Mouse (Mus musculus): ENCODE results near the gene Mycbp. TPM values are rescaled to one million over a fixed set of nuclear protein-coding genes. Genes with fewer than 3 reads are reported as not detected.
A peak's percentile ranks its signal among the peaks of the same experiment; 100 is the strongest.

Mycbp gene
- polyA plus RNA-seq, 1 experiment from 2014 or later: 81.0 TPM

DNA sequence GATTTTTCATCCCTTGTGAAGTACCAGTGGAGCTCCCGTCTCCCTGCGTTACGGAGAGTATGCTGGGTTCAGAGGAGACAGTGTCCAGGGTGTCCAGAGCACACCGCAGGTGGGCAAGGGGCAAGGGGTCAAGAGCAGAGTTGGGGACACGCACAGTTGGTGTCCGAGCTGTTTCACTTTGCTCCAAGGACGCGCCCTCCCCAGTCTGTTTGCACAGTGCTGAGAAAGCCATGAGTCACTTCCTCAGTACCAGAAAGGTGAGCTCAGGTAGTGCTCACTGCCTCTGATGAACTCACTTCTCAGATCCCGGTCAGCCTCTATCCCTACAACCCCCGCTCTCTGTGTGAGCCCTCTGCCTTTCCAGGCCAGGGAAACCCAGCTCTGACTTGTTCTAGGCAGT, 45.0 kb downstream of the Mycbp start:
- Histone ChIP-seq H3K9ac (ENCODE audit: low read depth, low read length) (no peak overlapping the region), H3K36me3 (ENCODE audit: control insufficient read depth, insufficient read depth, low read length) (no peaks in the 10 kb centered on the region), H3K4me3 (ENCODE audit: low read depth, low read length) (no peak overlapping the region), H3K4me2 (ENCODE audit: low read depth, low read length) (no peak overlapping the region), H3K4me1 (ENCODE audit: control insufficient read depth, insufficient read depth, low read length) (no peaks in the 10 kb centered on the region), H3K27ac (replicated peaks; ENCODE audit: low read depth, low read length) (no peak overlapping the region), H3K27me3 (replicated peaks; ENCODE audit: control insufficient read depth, insufficient read depth, low read length) (no peaks in the 10 kb centered on the region; the same call in 1 of the 2 replicates), H3K9me3 (ENCODE audit: control insufficient read depth, low read length) (no peaks in the 10 kb centered on the region)
- ATAC-seq (ENCODE audit: low read depth): no peak
- 67% methylated on average over 10 of the region's 10 CpGs for WGBS
- DNase-seq (ENCODE audit: low spot score): no peak

DNA sequence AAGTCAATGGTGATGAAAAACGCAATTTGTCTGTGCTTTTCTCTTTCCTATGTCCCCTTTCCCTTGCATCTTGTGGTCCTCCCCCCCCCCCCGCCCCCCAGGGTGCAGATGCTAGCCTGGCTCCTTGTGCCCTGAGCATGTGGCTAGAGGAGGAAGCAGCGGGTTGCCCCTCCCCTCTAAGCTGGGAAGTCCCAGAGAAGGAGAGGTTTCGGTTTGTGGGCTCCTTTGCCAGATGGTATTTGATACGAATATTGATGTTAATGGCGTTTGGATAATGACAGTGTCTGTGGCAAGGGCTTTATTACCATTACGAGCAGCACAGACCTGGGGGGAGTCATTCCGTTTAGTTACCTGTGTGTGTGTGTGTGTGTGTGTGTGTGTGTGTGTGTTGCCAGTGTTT, 47.4 kb downstream of the Mycbp start:
- ATAC-seq (ENCODE audit: low read depth) (no peak), DNase-seq (ENCODE audit: low spot score) (no peak)
- 33% methylated on average over 7 of the region's 8 CpGs for WGBS
- Histone ChIP-seq H3K4me1 (ENCODE audit: control insufficient read depth, insufficient read depth, low read length) (no peaks in the 10 kb centered on the region), H3K9me3 (ENCODE audit: control insufficient read depth, low read length) (no peaks in the 10 kb centered on the region), H3K27me3 (replicated peaks; ENCODE audit: control insufficient read depth, insufficient read depth, low read length) (peaks cover 4% of the 10 kb centered on the region), H3K9ac (ENCODE audit: low read depth, low read length) (no peak overlapping the region), H3K4me3 (ENCODE audit: low read depth, low read length) (no peak overlapping the region), H3K36me3 (ENCODE audit: control insufficient read depth, insufficient read depth, low read length) (no peaks in the 10 kb centered on the region), H3K4me2 (ENCODE audit: low read depth, low read length) (no peak overlapping the region), H3K27ac (replicated peaks; ENCODE audit: low read depth, low read length) (no peak overlapping the region)

DNA sequence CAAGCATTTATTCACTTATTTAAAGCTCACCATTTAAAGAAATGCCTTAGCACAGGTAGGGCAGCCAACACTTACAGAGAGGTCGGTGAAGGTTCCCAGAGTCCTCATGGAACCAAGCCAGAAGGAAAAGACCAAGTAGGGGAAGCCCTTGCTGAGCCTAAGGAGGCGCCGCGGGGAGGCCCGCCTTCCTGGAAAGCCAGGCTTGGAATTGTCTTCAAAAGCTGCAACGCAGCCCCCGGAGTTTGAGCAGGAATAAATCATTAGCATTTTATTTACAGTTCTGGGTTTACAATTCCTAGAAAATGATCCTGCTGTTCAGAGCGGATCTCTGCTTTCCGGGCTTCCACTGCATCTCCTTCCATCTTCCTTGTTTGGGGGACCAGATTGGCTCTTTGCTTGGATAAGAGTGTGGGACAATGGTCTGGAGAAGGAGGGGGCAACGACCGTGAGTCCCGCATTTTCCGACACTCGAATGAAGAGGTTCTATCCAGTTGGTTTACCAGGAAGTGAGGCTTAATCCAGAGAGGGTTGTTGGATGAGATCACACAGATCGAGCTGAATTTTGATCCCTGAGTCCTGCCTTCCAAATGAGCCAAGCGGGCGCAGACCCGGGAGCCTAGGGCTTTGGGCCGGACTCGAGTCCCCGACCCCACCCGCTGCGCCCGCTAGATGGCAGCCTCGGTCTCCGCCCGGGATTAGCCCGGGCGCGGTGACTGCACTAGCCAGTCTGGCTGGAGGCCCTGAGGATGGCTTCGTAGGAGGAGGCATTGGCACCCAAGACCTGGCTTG, 52.3 kb downstream of the Mycbp start:
- no peaks in the 10 kb centered on the region for H3K36me3 ChIP-seq (ENCODE audit: control insufficient read depth, insufficient read depth, low read length)
- 6% methylated on average over 31 of the region's 31 CpGs for WGBS
- H3K27me3 ChIP-seq (replicated peaks; ENCODE audit: control insufficient read depth, insufficient read depth, low read length): peaks cover 8% of the 10 kb centered on the region; the same call in 1 of the 2 replicates
- no peaks in the 10 kb centered on the region for H3K9me3 ChIP-seq (ENCODE audit: control insufficient read depth, low read length)
- peak; percentile 81 for ATAC-seq (ENCODE audit: low read depth)
- no peak overlapping the region for H3K27ac ChIP-seq (replicated peaks; ENCODE audit: low read depth, low read length)
- H3K4me3 ChIP-seq (ENCODE audit: low read depth, low read length): peak overlapping the region; percentile 8; the same call in 1 of the 2 replicates
- H3K9ac ChIP-seq (ENCODE audit: low read depth, low read length): 0 out of 2 replicates have a peak overlapping the region, but pooled peaks have one; percentile 38
- DNase-seq (ENCODE audit: low spot score): peak; percentile 71
- H3K4me2 ChIP-seq (ENCODE audit: low read depth, low read length): peak overlapping the region; percentile 48
- H3K4me1 ChIP-seq (ENCODE audit: control insufficient read depth, insufficient read depth, low read length): no peaks in the 10 kb centered on the region

DNA sequence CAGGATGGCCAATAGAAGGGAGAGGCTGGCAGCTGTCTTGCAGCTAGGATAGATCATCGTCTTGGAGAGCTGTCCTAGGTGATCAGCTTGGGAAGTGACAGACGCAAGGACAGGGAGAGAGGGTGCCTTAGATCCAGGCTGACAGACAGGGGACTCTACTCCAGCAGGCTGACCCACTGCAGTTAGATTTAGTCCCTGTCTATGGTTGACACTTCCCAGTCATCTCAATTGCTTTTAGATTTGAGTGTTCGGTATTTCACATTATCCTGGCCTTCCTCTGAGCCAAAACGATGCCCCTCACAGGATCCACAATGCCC, 52.8 kb downstream of the Mycbp start:
- Histone ChIP-seq H3K36me3 (ENCODE audit: control insufficient read depth, insufficient read depth, low read length) (no peaks in the 10 kb centered on the region), H3K27ac (replicated peaks; ENCODE audit: low read depth, low read length) (no peak overlapping the region), H3K4me1 (ENCODE audit: control insufficient read depth, insufficient read depth, low read length) (no peaks in the 10 kb centered on the region), H3K4me2 (ENCODE audit: low read depth, low read length) (peak overlapping the region; percentile 48; the same call in 1 of the 2 replicates), H3K27me3 (replicated peaks; ENCODE audit: control insufficient read depth, insufficient read depth, low read length) (peaks cover 8% of the 10 kb centered on the region; the same call in 1 of the 2 replicates), H3K4me3 (ENCODE audit: low read depth, low read length) (peak overlapping the region; percentile 8; the same call in 1 of the 2 replicates), H3K9ac (ENCODE audit: low read depth, low read length) (0 out of 2 replicates have a peak overlapping the region, but pooled peaks have one; percentile 38), H3K9me3 (ENCODE audit: control insufficient read depth, low read length) (no peaks in the 10 kb centered on the region)
- ATAC-seq (ENCODE audit: low read depth): no peak
- no peak for DNase-seq (ENCODE audit: low spot score)
- WGBS: 54% methylated on average over 4 of the region's 4 CpGs

DNA sequence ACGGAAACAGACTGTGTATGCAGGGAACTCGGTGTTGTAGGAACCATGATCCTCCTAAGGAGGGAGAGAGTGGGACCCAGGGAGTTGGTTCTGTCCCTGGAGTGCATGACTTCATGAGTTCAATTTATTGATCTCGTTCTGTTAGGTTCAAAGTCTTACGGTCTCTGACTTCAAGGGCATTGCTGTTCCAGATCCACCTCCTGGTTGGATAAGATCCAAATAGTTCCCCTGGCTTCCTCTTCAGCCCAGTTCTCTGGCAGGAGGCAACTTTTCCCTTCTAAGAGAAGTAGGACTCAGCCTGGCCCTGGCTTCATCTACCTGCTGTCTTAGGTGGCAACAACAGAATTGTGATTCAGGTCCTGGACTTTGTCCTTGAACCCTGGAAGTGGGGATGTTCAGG, 53.3 kb downstream of the Mycbp start:
- H3K36me3 ChIP-seq (ENCODE audit: control insufficient read depth, insufficient read depth, low read length): no peaks in the 10 kb centered on the region
- 61% methylated on average over 4 of the region's 4 CpGs for WGBS
- no peak overlapping the region for H3K4me2 ChIP-seq (ENCODE audit: low read depth, low read length)
- peaks cover 8% of the 10 kb centered on the region; the same call in 1 of the 2 replicates for H3K27me3 ChIP-seq (replicated peaks; ENCODE audit: control insufficient read depth, insufficient read depth, low read length)
- H3K4me3 ChIP-seq (ENCODE audit: low read depth, low read length): no peak overlapping the region
- H3K9me3 ChIP-seq (ENCODE audit: control insufficient read depth, low read length): no peaks in the 10 kb centered on the region
- H3K9ac ChIP-seq (ENCODE audit: low read depth, low read length): no peak overlapping the region
- no peak for ATAC-seq (ENCODE audit: low read depth)
- H3K4me1 ChIP-seq (ENCODE audit: control insufficient read depth, insufficient read depth, low read length): no peaks in the 10 kb centered on the region
- no peak overlapping the region for H3K27ac ChIP-seq (replicated peaks; ENCODE audit: low read depth, low read length)
- DNase-seq (ENCODE audit: low spot score): no peak

DNA sequence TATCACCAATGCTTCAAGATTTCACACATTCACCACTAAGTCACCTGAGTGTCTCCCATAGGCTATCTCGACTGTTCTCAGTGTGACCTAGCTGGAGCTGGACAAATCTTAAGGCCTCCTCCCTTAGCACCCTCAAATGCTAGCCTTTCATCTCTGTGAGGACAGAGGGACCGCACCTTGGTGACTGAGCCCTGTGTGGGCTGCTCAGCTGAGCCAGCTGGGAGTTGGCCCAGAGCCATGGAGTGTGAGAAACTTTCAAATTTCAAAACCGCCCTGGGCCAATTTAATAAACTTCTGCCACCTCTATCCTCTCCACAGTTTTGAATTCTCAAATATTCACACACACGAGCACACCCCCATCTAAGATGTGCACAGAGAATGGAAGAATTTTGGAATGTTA, 56.3 kb downstream of the Mycbp start:
- peak; percentile 35 for DNase-seq (ENCODE audit: low spot score)
- 36% methylated on average over 4 of the region's 4 CpGs for WGBS
- no peak overlapping the region for H3K4me2 ChIP-seq (ENCODE audit: low read depth, low read length)

More for the DNA sequence above, 56.3 kb downstream of the Mycbp start:
- ATAC-seq (ENCODE audit: low read depth): no peak
- H3K27me3 ChIP-seq (replicated peaks; ENCODE audit: control insufficient read depth, insufficient read depth, low read length): peaks cover 10% of the 10 kb centered on the region
- H3K4me1 ChIP-seq (ENCODE audit: control insufficient read depth, insufficient read depth, low read length): no peaks in the 10 kb centered on the region
- no peaks in the 10 kb centered on the region for H3K9me3 ChIP-seq (ENCODE audit: control insufficient read depth, low read length)
- no peak overlapping the region for H3K9ac ChIP-seq (ENCODE audit: low read depth, low read length)
- no peaks in the 10 kb centered on the region for H3K36me3 ChIP-seq (ENCODE audit: control insufficient read depth, insufficient read depth, low read length)
- no peak overlapping the region for H3K4me3 ChIP-seq (ENCODE audit: low read depth, low read length)
- no peak overlapping the region for H3K27ac ChIP-seq (replicated peaks; ENCODE audit: low read depth, low read length)

Other genes with a start within 250 kb of the Mycbp start
- 70.5 and 80.5 TPM in 2 replicates for gene Macf1, start 220.5 kb upstream of the Mycbp start, polyA plus RNA-seq (2014; fragmentation: Nextera tagmentation; extraction: Ambion mirVana)
- gene Ndufs5, start 186.6 kb upstream of the Mycbp start, polyA plus RNA-seq (2014; fragmentation: Nextera tagmentation; extraction: Ambion mirVana): 367 and 408 TPM in 2 replicates
- gene Akirin1, start 154.5 kb upstream of the Mycbp start, polyA plus RNA-seq (2014; fragmentation: Nextera tagmentation; extraction: Ambion mirVana): 60.2 and 64.0 TPM in 2 replicates
- gene Rhbdl2, start 117.0 kb upstream of the Mycbp start, polyA plus RNA-seq (2014; fragmentation: Nextera tagmentation; extraction: Ambion mirVana): 3.6 and 4.7 TPM in 2 replicates
- gene 4933427I04Rik, start 45.2 kb upstream of the Mycbp start, polyA plus RNA-seq (2014; fragmentation: Nextera tagmentation; extraction: Ambion mirVana): not detected in 2 replicates
- gene Rragc, start 12.6 kb downstream of the Mycbp start, polyA plus RNA-seq (2014; fragmentation: Nextera tagmentation; extraction: Ambion mirVana): 54.7 and 56.6 TPM in 2 replicates
- gene 4930535I16Rik, start 13.2 kb downstream of the Mycbp start, polyA plus RNA-seq (2014; fragmentation: Nextera tagmentation; extraction: Ambion mirVana): not detected in 2 replicates

Data from embryonic facial prominence, embryonic 14.5 days (tissue).